Mouse (Mus musculus) stomach, embryonic 16.5 days (tissue): ENCODE results near the gene Prr11. TPM values are rescaled to one million over a fixed set of nuclear protein-coding genes. Genes with fewer than 3 reads are reported as not detected.
A peak's percentile ranks its signal among the peaks of the same experiment; 100 is the strongest.
"Not testable (repeated sequence)": the region's sequence is repeated elsewhere in the genome, so short reads cannot be mapped to it uniquely, and the experiment has no call there.

Experiments
- ATAC-seq: fragments of 200-750 bp; cut with Nextera tagmentation; 2 replicates; pipeline ENCODE4 v1.8.0; 2017; ENCODE audit warnings: moderate number of reproducible peaks, moderate TSS enrichment; ENCODE audit not compliant: insufficient read depth, low FRiP score
- H3K27ac ChIP-seq: fragments of 300-500 bp; sonication (generic); 2 replicates; pipeline ENCODE4 v1.5.1; 2014; ENCODE audit warnings: low read length
- H3K27me3 ChIP-seq: fragments of 300-500 bp; sonication (generic); 2 replicates; pipeline ENCODE4 v1.6.1; 2014; ENCODE audit warnings: low read length, control low read depth, mixed read lengths; ENCODE audit not compliant: control insufficient read depth, insufficient read depth
- H3K36me3 ChIP-seq: fragments of 300-500 bp; sonication (generic); 2 replicates; pipeline ENCODE4 v1.6.1; 2014; ENCODE audit warnings: low read length; ENCODE audit not compliant: control insufficient read depth, insufficient read depth
- H3K4me1 ChIP-seq: fragments of 300-500 bp; sonication (generic); 2 replicates; pipeline ENCODE4 v1.6.1; 2014; ENCODE audit warnings: low read length, control low read depth, mixed read lengths; ENCODE audit not compliant: control insufficient read depth, insufficient read depth
- H3K4me2 ChIP-seq: fragments of 300-500 bp; sonication (generic); 2 replicates; pipeline ENCODE4 v1.6.1; 2014; ENCODE audit warnings: low read depth, low read length, mixed read lengths
- H3K4me3 ChIP-seq: fragments of 300-500 bp; sonication (generic); replicated peaks from 2 replicates; pipeline ENCODE4 v1.5.1; 2014; ENCODE audit warnings: mild to moderate bottlenecking, low read length
- H3K9ac ChIP-seq: fragments of 300-500 bp; sonication (generic); 2 replicates; pipeline ENCODE4 v1.6.1; 2014; ENCODE audit warnings: low read length
- H3K9me3 ChIP-seq: fragments of 300-500 bp; sonication (generic); replicated peaks from 2 replicates; pipeline ENCODE4 v1.6.1; 2016; ENCODE audit warnings: low read length, control low read depth; ENCODE audit not compliant: control insufficient read depth
- WGBS: fragments of 180-500 bp; shearing (Covaris S2); extraction: QIAGEN DNeasy Blood & Tissue Kit; methylation state at CpG from one replicate; pipeline ENCODE4 v1.1.7; 2014; 5-methylcytosine and 5-hydroxymethylcytosine counted together
- microRNA counts: library from miRNA; unstranded; fragments of <30 nt; microRNA quantifications from one replicate; lab custom pipeline; 2016
- microRNA-seq: library from miRNA; unstranded; fragments of <30 nt; microRNA quantifications from one replicate; pipeline ENCODE4, GENCODE M21; 2016
- polyA plus RNA-seq: library from polyadenylated mRNA; unstranded; fragments of >200 nt; fragmentation: Nextera tagmentation; extraction: Ambion mirVana; gene quantifications from 2 replicates; pipeline ENCODE4 v1.2.1, GENCODE M21; 2015

The Prr11 gene
- polyA plus RNA-seq, 1 experiment from 2014 or later: 6.9 TPM

GRCm38 (mm10) chr11:87062087-87062486, 46.4 kb downstream of the Prr11 start:
- Histone ChIP-seq H3K4me1 (no peaks in the 10 kb centered on the region), H3K27me3 (no peaks in the 10 kb centered on the region), H3K36me3 (no peaks in the 10 kb centered on the region), H3K27ac (peak overlapping the region; percentile 29; the same call in 1 of the 2 replicates), H3K4me2 (no peak overlapping the region), H3K9me3 (no peaks in the 10 kb centered on the region), H3K4me3 (no peak overlapping the region), H3K9ac (no peak overlapping the region)
- peak; percentile 47; the same call in 1 of the 2 replicates for ATAC-seq
- WGBS: 58% methylated on average over 3 of the region's 3 CpGs

GRCm38 (mm10) chr11:87060410-87060809, 48.1 kb downstream of the Prr11 start:
- Histone ChIP-seq H3K36me3 (no peaks in the 10 kb centered on the region), H3K4me2 (no peak overlapping the region), H3K27me3 (no peaks in the 10 kb centered on the region), H3K9me3 (no peaks in the 10 kb centered on the region), H3K27ac (no peak overlapping the region), H3K4me1 (no peaks in the 10 kb centered on the region), H3K4me3 (no peak overlapping the region), H3K9ac (no peak overlapping the region)
- 96% methylated on average over 2 of the region's 2 CpGs for WGBS
- no peak for ATAC-seq

GRCm38 (mm10) chr11:87056286-87056685, 52.2 kb downstream of the Prr11 start:
- H3K36me3 ChIP-seq: no peaks in the 10 kb centered on the region
- no peak overlapping the region for H3K9ac ChIP-seq
- no peaks in the 10 kb centered on the region for H3K9me3 ChIP-seq
- H3K27ac ChIP-seq: no peak overlapping the region
- WGBS: 76% methylated on average over 6 of the region's 6 CpGs
- no peak overlapping the region for H3K4me3 ChIP-seq
- no peak overlapping the region for H3K4me2 ChIP-seq
- no peaks in the 10 kb centered on the region for H3K4me1 ChIP-seq
- no peaks in the 10 kb centered on the region for H3K27me3 ChIP-seq
- no peak for ATAC-seq

GRCm38 (mm10) chr11:87048900-87049299, 59.6 kb downstream of the Prr11 start:
- not testable (repeated sequence) for H3K9me3 ChIP-seq, H3K27me3 ChIP-seq, H3K4me2 ChIP-seq, H3K4me3 ChIP-seq, H3K4me1 ChIP-seq, ATAC-seq, H3K27ac ChIP-seq, H3K36me3 ChIP-seq, H3K9ac ChIP-seq
- 85% methylated on average over 7 of the region's 7 CpGs for WGBS

DNA sequence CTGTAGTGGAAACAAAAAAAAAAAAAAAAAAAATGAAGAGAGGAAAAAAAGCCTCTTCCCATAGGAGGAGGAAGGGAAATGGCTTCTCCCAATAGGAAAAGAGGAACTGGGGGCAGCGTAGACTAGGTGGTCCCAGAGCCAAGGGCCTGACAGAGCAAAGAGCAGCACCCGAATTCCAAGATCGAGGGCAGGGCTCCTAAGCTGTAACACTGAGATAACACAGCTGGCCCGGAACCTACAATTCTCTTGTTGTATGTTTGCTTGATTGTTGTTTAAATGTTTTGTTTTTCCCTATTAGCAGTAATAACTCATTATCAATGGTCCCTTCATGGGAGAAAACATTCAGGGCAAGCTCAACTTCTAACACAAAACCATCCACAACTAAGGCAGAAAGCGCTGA, 61.5 kb downstream of the Prr11 start:
- Histone ChIP-seq H3K27ac (no peak overlapping the region), H3K4me3 (no peak overlapping the region), H3K9ac (no peak overlapping the region), H3K9me3 (no peaks in the 10 kb centered on the region), H3K4me2 (no peak overlapping the region), H3K27me3 (no peaks in the 10 kb centered on the region), H3K4me1 (no peaks in the 10 kb centered on the region), H3K36me3 (no peaks in the 10 kb centered on the region)
- 80% methylated on average over 5 of the region's 5 CpGs for WGBS
- ATAC-seq: no peak

DNA sequence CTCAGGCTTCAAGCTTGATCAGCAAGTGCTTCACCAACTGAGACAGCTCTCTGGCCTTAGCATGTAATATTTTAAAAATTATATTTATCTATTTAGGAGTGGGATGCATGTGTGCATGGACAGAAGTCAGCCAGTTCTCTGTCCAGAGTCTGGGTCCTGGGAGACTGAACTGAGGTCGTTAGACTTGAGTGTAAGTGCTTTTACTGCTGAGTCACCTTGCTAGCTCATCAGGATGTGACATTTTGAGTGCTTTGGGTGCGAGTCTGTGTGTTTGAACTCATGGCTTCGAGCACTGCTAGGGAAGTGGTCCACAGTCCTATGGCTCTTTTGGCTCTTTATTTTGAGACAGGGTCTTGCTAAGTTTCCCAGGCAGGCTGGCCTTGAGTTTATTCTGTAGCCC, 65.5 kb downstream of the Prr11 start:
- no peaks in the 10 kb centered on the region for H3K27me3 ChIP-seq
- no peaks in the 10 kb centered on the region for H3K36me3 ChIP-seq
- no peak for ATAC-seq
- 82% methylated on average over 3 of the region's 3 CpGs for WGBS
- no peaks in the 10 kb centered on the region for H3K9me3 ChIP-seq
- no peaks in the 10 kb centered on the region for H3K4me1 ChIP-seq
- H3K4me2 ChIP-seq: no peak overlapping the region
- H3K27ac ChIP-seq: no peak overlapping the region
- no peak overlapping the region for H3K9ac ChIP-seq
- H3K4me3 ChIP-seq: no peak overlapping the region

DNA sequence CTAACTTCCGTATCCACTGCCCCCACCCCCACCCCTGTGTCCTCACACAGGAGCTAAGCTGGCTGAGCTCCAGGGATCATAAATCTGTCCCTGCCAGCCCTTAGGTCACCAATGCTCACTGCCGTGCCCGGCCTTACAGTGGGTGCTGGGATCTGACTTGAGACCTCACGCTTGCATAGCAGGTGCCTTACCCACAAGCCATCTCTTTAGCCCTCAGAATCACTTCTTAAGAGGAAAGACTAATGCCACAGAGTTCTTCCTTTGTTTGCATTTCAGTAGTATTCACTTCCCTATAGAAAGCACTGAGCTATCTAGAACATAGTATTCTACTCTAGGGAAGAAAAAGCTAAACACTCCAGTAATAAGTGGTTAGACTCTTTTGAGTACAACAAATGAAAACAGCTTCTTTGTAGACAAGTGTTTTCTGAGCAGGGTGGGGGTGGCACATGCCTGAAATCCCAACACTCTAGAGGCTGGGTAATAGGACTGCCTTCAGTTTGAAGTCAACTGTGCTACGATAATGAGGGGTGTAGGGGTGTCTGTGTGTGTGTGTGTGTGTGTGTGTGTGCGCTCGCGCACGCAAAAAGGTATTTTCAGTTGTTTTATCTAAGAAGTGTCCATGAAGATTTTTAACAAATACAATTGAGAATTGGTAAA, 69.1 kb downstream of the Prr11 start:
- no peaks in the 10 kb centered on the region for H3K4me1 ChIP-seq
- ATAC-seq: peak; percentile 44; the same call in 1 of the 2 replicates
- 78% methylated on average over 9 of the region's 9 CpGs for WGBS
- no peaks in the 10 kb centered on the region for H3K27me3 ChIP-seq
- H3K9ac ChIP-seq: no peak overlapping the region
- H3K4me3 ChIP-seq: no peak overlapping the region
- H3K4me2 ChIP-seq: no peak overlapping the region
- no peaks in the 10 kb centered on the region for H3K9me3 ChIP-seq
- H3K36me3 ChIP-seq: no peaks in the 10 kb centered on the region
- no peak overlapping the region for H3K27ac ChIP-seq

MicroRNAs within 50 kb of the gene (microRNA counts, 519-probe panel; counts per million panel counts)
- 3,823 counts per million, percentile 90 among the panel's probes with 10 or more counts for microRNA mmu-miR-301a (lab: Ali Mortazavi, UCI)

Small RNA genes lying within 50 kb of the gene (microRNA-seq; reads per million reads assigned to microRNA genes)
- gene Mir301: 1,067 reads per million, percentile 77 among the genes with 10 or more reads in this experiment

Other genes with a start within 250 kb of the Prr11 start
- 7.7 and 8.1 TPM in 2 replicates for gene Ypel2, start 115.0 kb downstream of the Prr11 start, polyA plus RNA-seq
- gene Gdpd1, start 34.6 kb downstream of the Prr11 start, polyA plus RNA-seq: 34.9 and 41.5 TPM in 2 replicates
- gene Smg8, start 21.9 kb downstream of the Prr11 start, polyA plus RNA-seq: 17.7 and 17.9 TPM in 2 replicates
- 42.4 and 47.2 TPM in 2 replicates for gene Ska2, start 526 bp upstream of the Prr11 start, polyA plus RNA-seq
- gene Trim37, start 18.4 kb upstream of the Prr11 start, polyA plus RNA-seq: 21.0 and 22.7 TPM in 2 replicates